Mouse (Mus musculus): ENCODE measurements around the gene Rcbtb2. TPM values are rescaled to one million over a fixed set of nuclear protein-coding genes. Genes with fewer than 3 reads are reported as not detected.

Rcbtb2 gene
- total and polyA plus RNA-seq, 2 experiments from 2014 or later: 43.1 to 54.1 TPM

- Histone ChIP-seq H3K9me3 (ENCODE audit: low read length) (no peaks in the 10 kb centered on the region), H3K27ac (ENCODE audit: low read depth, low read length) (no peak overlapping the region)
Observed at GRCm38 (mm10) chr14:73130519-73130918, 7.7 kb downstream of the Rcbtb2 start.

GRCm38 (mm10) chr14:73131856-73132410, 9.1 kb downstream of the Rcbtb2 start:
- WGBS: 91% methylated on average over 16 of the region's 16 CpGs
- Histone ChIP-seq H3K27me3 (ENCODE audit: insufficient read depth, low read length) (no peaks in the 10 kb centered on the region), H3K27ac (ENCODE audit: low read depth, low read length) (no peak overlapping the region), H3K9ac (replicated peaks; ENCODE audit: low read length, poor library complexity, severe bottlenecking) (no peak overlapping the region), H3K4me3 (ENCODE audit: low read depth, low read length) (no peak overlapping the region), H3K4me1 (ENCODE audit: insufficient read depth, low read length) (no peaks in the 10 kb centered on the region), H3K4me2 (ENCODE audit: low read depth, low read length, poor library complexity, severe bottlenecking) (no peak overlapping the region), H3K9me3 (ENCODE audit: low read length) (no peaks in the 10 kb centered on the region), H3K36me3 (ENCODE audit: insufficient read depth, low read length) (no peaks in the 10 kb centered on the region)
- no peak for ATAC-seq (ENCODE audit: low FRiP score)
- TF ChIP-seq CTCF (IDR thresholded peaks at IDR 0.05): no peak
- no peak for DNase-seq (ENCODE audit: low spot score)

More at GRCm38 (mm10) chr14:73130519-73130918, 7.7 kb downstream of the Rcbtb2 start:
- Histone ChIP-seq H3K4me1 (ENCODE audit: insufficient read depth, low read length) (no peaks in the 10 kb centered on the region), H3K27me3 (ENCODE audit: insufficient read depth, low read length) (no peaks in the 10 kb centered on the region), H3K9ac (replicated peaks; ENCODE audit: low read length, poor library complexity, severe bottlenecking) (no peak overlapping the region), H3K4me2 (ENCODE audit: low read depth, low read length, poor library complexity, severe bottlenecking) (no peak overlapping the region), H3K4me3 (ENCODE audit: low read depth, low read length) (no peak overlapping the region), H3K36me3 (ENCODE audit: insufficient read depth, low read length) (no peaks in the 10 kb centered on the region)
- 69% methylated on average over 5 of the region's 5 CpGs for WGBS
- no peak for DNase-seq (ENCODE audit: low spot score)
- TF ChIP-seq CTCF (IDR thresholded peaks at IDR 0.05): no peak
- ATAC-seq (ENCODE audit: low FRiP score): no peak

GRCm38 (mm10) chr14:73132731-73133130, 9.9 kb downstream of the Rcbtb2 start:
- Histone ChIP-seq H3K36me3 (ENCODE audit: insufficient read depth, low read length) (no peaks in the 10 kb centered on the region), H3K27me3 (ENCODE audit: insufficient read depth, low read length) (no peaks in the 10 kb centered on the region), H3K4me2 (ENCODE audit: low read depth, low read length, poor library complexity, severe bottlenecking) (no peak overlapping the region), H3K9me3 (ENCODE audit: low read length) (no peaks in the 10 kb centered on the region), H3K9ac (replicated peaks; ENCODE audit: low read length, poor library complexity, severe bottlenecking) (no peak overlapping the region), H3K4me1 (ENCODE audit: insufficient read depth, low read length) (no peaks in the 10 kb centered on the region), H3K27ac (ENCODE audit: low read depth, low read length) (no peak overlapping the region), H3K4me3 (ENCODE audit: low read depth, low read length) (no peak overlapping the region)
- DNase-seq (ENCODE audit: low spot score) (no peak), ATAC-seq (ENCODE audit: low FRiP score) (no peak)
- 82% methylated on average over 4 of the region's 4 CpGs for WGBS
- no peak for TF ChIP-seq CTCF (IDR thresholded peaks at IDR 0.05)

- no peak for TF ChIP-seq CTCF (IDR thresholded peaks at IDR 0.05)
- Histone ChIP-seq H3K4me1 (ENCODE audit: insufficient read depth, low read length) (peaks cover 5% of the 10 kb centered on the region), H3K27ac (ENCODE audit: low read depth, low read length) (no peak overlapping the region), H3K4me3 (ENCODE audit: low read depth, low read length) (no peak overlapping the region), H3K4me2 (ENCODE audit: low read depth, low read length, poor library complexity, severe bottlenecking) (no peak overlapping the region), H3K9ac (replicated peaks; ENCODE audit: low read length, poor library complexity, severe bottlenecking) (no peak overlapping the region), H3K36me3 (ENCODE audit: insufficient read depth, low read length) (no peaks in the 10 kb centered on the region), H3K27me3 (ENCODE audit: insufficient read depth, low read length) (no peaks in the 10 kb centered on the region), H3K9me3 (ENCODE audit: low read length) (no peaks in the 10 kb centered on the region)
- WGBS: 89% methylated on average over 5 of the region's 5 CpGs
- ATAC-seq (ENCODE audit: low FRiP score) (no peak), DNase-seq (ENCODE audit: low spot score) (no peak)
Observed at GRCm38 (mm10) chr14:73137234-73137633, 14.4 kb downstream of the Rcbtb2 start.

- DNase-seq (ENCODE audit: low spot score): no peak
Observed at GRCm38 (mm10) chr14:73138483-73138882, 15.6 kb downstream of the Rcbtb2 start.

GRCm38 (mm10) chr14:73139866-73140265, 17.0 kb downstream of the Rcbtb2 start:
- DNase-seq (ENCODE audit: low spot score): no peak
- no peak for TF ChIP-seq CTCF (IDR thresholded peaks at IDR 0.05)
- Histone ChIP-seq H3K9ac (replicated peaks; ENCODE audit: low read length, poor library complexity, severe bottlenecking) (no peak overlapping the region), H3K36me3 (ENCODE audit: insufficient read depth, low read length) (no peaks in the 10 kb centered on the region), H3K27me3 (ENCODE audit: insufficient read depth, low read length) (no peaks in the 10 kb centered on the region), H3K27ac (ENCODE audit: low read depth, low read length) (no peak overlapping the region), H3K4me2 (ENCODE audit: low read depth, low read length, poor library complexity, severe bottlenecking) (no peak overlapping the region), H3K4me3 (ENCODE audit: low read depth, low read length) (no peak overlapping the region), H3K9me3 (ENCODE audit: low read length) (no peaks in the 10 kb centered on the region), H3K4me1 (ENCODE audit: insufficient read depth, low read length) (peaks cover 11% of the 10 kb centered on the region)
- WGBS: 80% methylated on average over 5 of the region's 5 CpGs
- no peak for ATAC-seq (ENCODE audit: low FRiP score)

More at GRCm38 (mm10) chr14:73138483-73138882, 15.6 kb downstream of the Rcbtb2 start:
- Histone ChIP-seq H3K36me3 (ENCODE audit: insufficient read depth, low read length) (no peaks in the 10 kb centered on the region), H3K4me3 (ENCODE audit: low read depth, low read length) (no peak overlapping the region), H3K27me3 (ENCODE audit: insufficient read depth, low read length) (no peaks in the 10 kb centered on the region), H3K9ac (replicated peaks; ENCODE audit: low read length, poor library complexity, severe bottlenecking) (no peak overlapping the region), H3K27ac (ENCODE audit: low read depth, low read length) (no peak overlapping the region), H3K4me1 (ENCODE audit: insufficient read depth, low read length) (peaks cover 6% of the 10 kb centered on the region), H3K9me3 (ENCODE audit: low read length) (no peaks in the 10 kb centered on the region), H3K4me2 (ENCODE audit: low read depth, low read length, poor library complexity, severe bottlenecking) (no peak overlapping the region)
- 94% methylated on average over 7 of the region's 7 CpGs for WGBS
- no peak for TF ChIP-seq CTCF (IDR thresholded peaks at IDR 0.05)
- no peak for ATAC-seq (ENCODE audit: low FRiP score)
